Mouse (Mus musculus) hindbrain, embryonic 16.5 days (tissue): ENCODE measurements around the gene Hdac7. TPM values are rescaled to one million over a fixed set of nuclear protein-coding genes. Genes with fewer than 3 reads are reported as not detected.
A peak's percentile ranks its signal among the peaks of the same experiment; 100 is the strongest.

Experiments
- ATAC-seq: fragments of 200-750 bp; cut with Nextera tagmentation; 2 replicates; pipeline ENCODE4 v1.8.0; 2017; ENCODE audit warnings: moderate TSS enrichment, moderate library complexity
- H3K27ac ChIP-seq: fragments of 300-500 bp; sonication (generic); 2 replicates; pipeline ENCODE4 v1.5.1; 2014; ENCODE audit warnings: low read depth, mild to moderate bottlenecking, control low read depth, low read length, moderate library complexity
- H3K27me3 ChIP-seq: fragments of 300-500 bp; sonication (generic); replicated peaks from 2 replicates; pipeline ENCODE4 v1.6.1; 2014; ENCODE audit warnings: low read length; ENCODE audit not compliant: control insufficient read depth, insufficient read depth
- H3K36me3 ChIP-seq: fragments of 300-500 bp; sonication (generic); 2 replicates; pipeline ENCODE4 v1.6.1; 2014; ENCODE audit warnings: mild to moderate bottlenecking, low read length, moderate library complexity, mixed read lengths; ENCODE audit not compliant: control insufficient read depth, insufficient read depth
- H3K4me1 ChIP-seq: fragments of 300-500 bp; sonication (generic); 2 replicates; pipeline ENCODE4 v1.6.1; 2014; ENCODE audit warnings: low read depth, low read length; ENCODE audit not compliant: control insufficient read depth, insufficient read depth
- H3K4me2 ChIP-seq: fragments of 300-500 bp; sonication (generic); 2 replicates; pipeline ENCODE4 v1.6.1; 2014; ENCODE audit warnings: mild to moderate bottlenecking, low read length, control low read depth, moderate library complexity
- H3K4me3 ChIP-seq: fragments of 300-500 bp; sonication (generic); 2 replicates; pipeline ENCODE4 v1.5.1; 2014; ENCODE audit warnings: mild to moderate bottlenecking, low read length, control low read depth, moderate library complexity
- H3K9ac ChIP-seq: fragments of 300-500 bp; sonication (generic); 2 replicates; pipeline ENCODE4 v1.6.1; 2014; ENCODE audit warnings: low read depth, mild to moderate bottlenecking, control low read depth, low read length, moderate library complexity
- H3K9me3 ChIP-seq: fragments of 300-500 bp; sonication (generic); 2 replicates; pipeline ENCODE4 v1.6.1; 2014; ENCODE audit warnings: mild to moderate bottlenecking, low read length, moderate library complexity; ENCODE audit not compliant: control insufficient read depth
- WGBS: fragments of 180-500 bp; shearing (Covaris S2); extraction: QIAGEN DNeasy Blood & Tissue Kit; methylation state at CpG from one replicate; pipeline ENCODE4 v1.1.7; 2014; 5-methylcytosine and 5-hydroxymethylcytosine counted together
- polyA plus RNA-seq: library from polyadenylated mRNA; unstranded; fragments of >200 nt; fragmentation: Nextera tagmentation; extraction: Ambion mirVana; gene quantifications from 2 replicates; pipeline ENCODE4 v1.2.1, GENCODE M21; 2015

Hdac7 gene
- polyA plus RNA-seq, 1 experiment from 2014 or later: 25.2 TPM

- H3K9ac ChIP-seq: no peak overlapping the region
- peaks cover 18% of the 10 kb centered on the region for H3K4me1 ChIP-seq
- no peak overlapping the region for H3K4me2 ChIP-seq
- H3K27ac ChIP-seq: no peak overlapping the region
- H3K36me3 ChIP-seq: peaks cover 33% of the 10 kb centered on the region
- WGBS: 89% methylated on average over 14 of the region's 14 CpGs
- ATAC-seq: no peak
- no peaks in the 10 kb centered on the region for H3K27me3 ChIP-seq
- no peaks in the 10 kb centered on the region for H3K9me3 ChIP-seq
- no peak overlapping the region for H3K4me3 ChIP-seq
Measured at GRCm38 (mm10) chr15:97808532-97808931, 35.8 kb downstream of the Hdac7 start.

GRCm38 (mm10) chr15:97807867-97808266 is 36.4 kb downstream of the Hdac7 start:
- H3K4me3 ChIP-seq: no peak overlapping the region
- H3K27ac ChIP-seq: no peak overlapping the region
- H3K36me3 ChIP-seq: peaks cover 33% of the 10 kb centered on the region
- H3K4me2 ChIP-seq: no peak overlapping the region
- H3K9ac ChIP-seq: no peak overlapping the region
- H3K27me3 ChIP-seq: no peaks in the 10 kb centered on the region
- H3K9me3 ChIP-seq: no peaks in the 10 kb centered on the region
- ATAC-seq: no peak
- WGBS: 75% methylated on average over 12 of the region's 12 CpGs
- H3K4me1 ChIP-seq: peaks cover 13% of the 10 kb centered on the region

GRCm38 (mm10) chr15:97802575-97802974 is 41.7 kb downstream of the Hdac7 start:
- Histone ChIP-seq H3K36me3 (peaks cover 14% of the 10 kb centered on the region), H3K4me1 (peaks cover 20% of the 10 kb centered on the region), H3K4me3 (peak overlapping the region; percentile 29), H3K9me3 (no peaks in the 10 kb centered on the region), H3K27me3 (no peaks in the 10 kb centered on the region), H3K27ac (peak overlapping the region; percentile 26), H3K9ac (peak overlapping the region; percentile 60), H3K4me2 (peak overlapping the region; percentile 51)
- WGBS: 10% methylated on average over 13 of the region's 13 CpGs
- peak; percentile 83 for ATAC-seq

GRCm38 (mm10) chr15:97801811-97802210 is 42.5 kb downstream of the Hdac7 start:
- ATAC-seq: peak; percentile 10; the same call in 1 of the 2 replicates
- no peaks in the 10 kb centered on the region for H3K9me3 ChIP-seq
- peak overlapping the region; percentile 29; the same call in 1 of the 2 replicates for H3K4me3 ChIP-seq
- peaks cover 20% of the 10 kb centered on the region for H3K4me1 ChIP-seq
- peak overlapping the region; percentile 51 for H3K4me2 ChIP-seq
- H3K9ac ChIP-seq: no peak overlapping the region
- H3K36me3 ChIP-seq: peaks cover 9% of the 10 kb centered on the region
- no peaks in the 10 kb centered on the region for H3K27me3 ChIP-seq
- H3K27ac ChIP-seq: no peak overlapping the region; the same call in 1 of the 2 replicates
- 70% methylated on average over 7 of the region's 7 CpGs for WGBS

- H3K9ac ChIP-seq: no peak overlapping the region
- no peaks in the 10 kb centered on the region for H3K27me3 ChIP-seq
- H3K4me3 ChIP-seq: no peak overlapping the region
- no peaks in the 10 kb centered on the region for H3K9me3 ChIP-seq
- H3K4me2 ChIP-seq: no peak overlapping the region
- 78% methylated on average over 13 of the region's 13 CpGs for WGBS
- no peak for ATAC-seq
- H3K36me3 ChIP-seq: peaks cover 8% of the 10 kb centered on the region; the same call in 1 of the 2 replicates
- peaks cover 20% of the 10 kb centered on the region for H3K4me1 ChIP-seq
- no peak overlapping the region for H3K27ac ChIP-seq
Measured at GRCm38 (mm10) chr15:97800853-97801252, 43.4 kb downstream of the Hdac7 start.

GRCm38 (mm10) chr15:97799446-97799845 is 44.9 kb downstream of the Hdac7 start:
- no peak overlapping the region; the same call in 1 of the 2 replicates for H3K9ac ChIP-seq
- peaks cover 20% of the 10 kb centered on the region for H3K4me1 ChIP-seq
- H3K36me3 ChIP-seq: peaks cover 18% of the 10 kb centered on the region
- H3K27me3 ChIP-seq: no peaks in the 10 kb centered on the region
- no peak for ATAC-seq
- H3K4me2 ChIP-seq: no peak overlapping the region
- no peak overlapping the region for H3K4me3 ChIP-seq
- no peak overlapping the region for H3K27ac ChIP-seq
- no peaks in the 10 kb centered on the region for H3K9me3 ChIP-seq
- 82% methylated on average over 11 of the region's 11 CpGs for WGBS

GRCm38 (mm10) chr15:97798134-97798533 is 46.2 kb downstream of the Hdac7 start:
- Histone ChIP-seq H3K36me3 (peaks cover 25% of the 10 kb centered on the region), H3K9ac (no peak overlapping the region)
- 19% methylated on average over 17 of the region's 17 CpGs for WGBS

GRCm38 (mm10) chr15:97796674-97797310 is 47.5 kb downstream of the Hdac7 start:
- ATAC-seq: no peak
- Histone ChIP-seq H3K27me3 (no peaks in the 10 kb centered on the region), H3K36me3 (peaks cover 32% of the 10 kb centered on the region), H3K27ac (no peak overlapping the region), H3K9ac (no peak overlapping the region), H3K4me1 (peaks cover 11% of the 10 kb centered on the region), H3K9me3 (no peaks in the 10 kb centered on the region), H3K4me2 (no peak overlapping the region), H3K4me3 (no peak overlapping the region)
- 91% methylated on average over 17 of the region's 17 CpGs for WGBS

More at GRCm38 (mm10) chr15:97798134-97798533, 46.2 kb downstream of the Hdac7 start:
- no peaks in the 10 kb centered on the region for H3K9me3 ChIP-seq
- peaks cover 20% of the 10 kb centered on the region for H3K4me1 ChIP-seq
- H3K27me3 ChIP-seq: no peaks in the 10 kb centered on the region
- H3K4me2 ChIP-seq: peak overlapping the region; percentile 16; the same call in 1 of the 2 replicates
- peak; percentile 64 for ATAC-seq
- no peak overlapping the region; the same call in 1 of the 2 replicates for H3K27ac ChIP-seq
- H3K4me3 ChIP-seq: no peak overlapping the region

GRCm38 (mm10) chr15:97795559-97796235 is 48.6 kb downstream of the Hdac7 start:
- Histone ChIP-seq H3K4me2 (no peak overlapping the region), H3K4me3 (no peak overlapping the region), H3K27me3 (no peaks in the 10 kb centered on the region), H3K4me1 (peaks cover 11% of the 10 kb centered on the region), H3K9me3 (no peaks in the 10 kb centered on the region), H3K27ac (no peak overlapping the region), H3K9ac (no peak overlapping the region), H3K36me3 (peaks cover 32% of the 10 kb centered on the region)
- no peak for ATAC-seq
- 95% methylated on average over 10 of the region's 10 CpGs for WGBS
